Mouse (Mus musculus): ENCODE measurements at regions not wholly inside any gene's neighbourhood (a gene's known extent, or its start where the extent isn't known, plus 50 kb on each side); places are given as distances from the start of the nearest gene placed in this dataset.

- DNase-seq (ENCODE audit: low spot score): no peak
Observed at GRCm38 (mm10) chr11:52541210-52541609, 145.0 kb downstream of the 9530068E07Rik start.

- no peak for DNase-seq (ENCODE audit: low spot score)
Observed at GRCm38 (mm10) chr11:52551451-52551850, 155.2 kb downstream of the 9530068E07Rik start.

DNA sequence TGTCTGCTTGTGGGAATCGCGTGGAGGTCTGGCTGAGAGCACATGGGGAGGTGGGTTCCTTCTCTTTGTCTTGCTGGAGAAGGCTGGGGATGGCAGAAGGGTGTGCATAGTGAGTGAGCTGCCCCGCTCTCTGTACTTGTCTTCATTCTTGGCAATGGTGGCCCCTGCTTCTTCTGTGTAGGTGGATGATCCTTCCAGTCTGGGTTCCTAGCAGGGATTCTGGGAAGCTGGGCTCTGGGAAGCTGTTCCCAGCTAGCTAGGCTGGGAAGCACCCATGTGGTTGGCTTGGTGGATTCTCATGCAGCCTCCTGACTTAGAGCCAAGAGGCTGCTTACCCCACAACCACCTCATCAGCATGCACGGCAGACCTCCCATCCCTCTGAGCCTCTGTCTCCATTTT is 156.6 kb downstream of the 9530068E07Rik start:
- no peak for DNase-seq (ENCODE audit: low spot score)

GRCm38 (mm10) chr11:52557836-52558235 is 161.6 kb downstream of the 9530068E07Rik start:
- no peak for DNase-seq (ENCODE audit: low spot score)

- no peak for DNase-seq (ENCODE audit: low spot score)
Observed at GRCm38 (mm10) chr11:52558782-52559181, 162.6 kb downstream of the 9530068E07Rik start.

DNA sequence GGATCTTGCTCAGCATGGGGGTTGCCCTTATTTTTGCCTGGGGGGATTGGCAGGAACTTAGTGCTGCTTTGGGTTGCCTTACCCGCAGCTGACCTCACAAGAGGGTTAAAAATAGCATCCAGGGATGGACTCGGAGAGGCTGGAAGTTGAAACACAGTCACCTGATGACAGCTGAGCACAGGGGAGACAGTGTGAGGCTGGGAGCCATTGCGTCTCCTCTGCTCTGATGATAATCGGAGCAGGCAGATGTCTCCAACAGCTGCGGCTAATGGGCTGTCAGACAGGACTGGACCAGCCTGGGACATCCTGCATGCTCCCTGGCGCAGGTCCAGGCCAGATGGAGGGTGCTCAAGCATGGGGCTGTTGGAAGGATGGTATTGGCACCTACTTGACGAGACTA is 165.1 kb downstream of the 9530068E07Rik start:
- DNase-seq (ENCODE audit: low spot score): no peak

GRCm38 (mm10) chr11:52565457-52565856 is 169.2 kb downstream of the 9530068E07Rik start:
- DNase-seq (ENCODE audit: low spot score): no peak

DNA sequence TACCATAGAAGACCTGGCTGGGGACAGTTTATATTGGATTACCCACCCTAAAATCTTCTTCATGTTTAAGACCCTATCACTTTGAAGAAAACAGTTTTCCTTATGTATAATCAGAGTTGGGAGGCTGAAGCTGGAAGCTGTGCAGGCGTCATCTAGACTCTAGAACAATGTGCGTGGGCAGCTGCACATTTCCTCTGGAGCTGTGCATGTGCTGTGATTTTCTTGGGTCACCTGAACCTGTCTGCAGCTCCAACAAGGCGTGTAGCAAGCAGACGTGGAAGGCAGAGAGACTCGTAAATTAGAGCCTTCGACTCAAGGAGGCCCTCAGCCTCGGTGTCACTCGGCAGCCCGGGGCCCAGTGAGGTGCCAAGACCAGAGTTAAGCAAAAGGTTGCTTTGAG is 169.8 kb downstream of the 9530068E07Rik start:
- no peak for DNase-seq (ENCODE audit: low spot score)

- DNase-seq (ENCODE audit: low spot score): no peak
Observed at GRCm38 (mm10) chr11:52567945-52568687, 171.9 kb downstream of the 9530068E07Rik start.

DNA sequence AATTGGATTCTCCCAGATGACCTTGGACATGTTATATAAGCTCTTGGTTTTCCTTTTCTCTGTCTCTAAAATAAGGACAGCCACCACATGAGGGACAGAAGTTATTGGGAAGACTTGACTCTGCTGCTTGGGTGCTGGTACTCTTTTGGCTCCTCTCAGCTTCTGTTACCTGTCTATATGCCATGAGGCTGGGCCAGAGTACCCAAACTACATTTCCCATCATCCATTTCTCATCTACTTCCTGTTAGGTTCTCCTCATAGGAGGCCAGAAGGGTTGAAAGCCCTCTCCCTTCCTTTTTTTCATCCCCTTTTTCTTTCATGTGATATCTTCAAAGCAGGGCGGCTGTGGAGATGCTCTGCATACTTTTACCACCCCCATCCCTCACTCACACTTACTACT is 172.6 kb downstream of the 9530068E07Rik start:
- DNase-seq (ENCODE audit: low spot score): no peak

DNA sequence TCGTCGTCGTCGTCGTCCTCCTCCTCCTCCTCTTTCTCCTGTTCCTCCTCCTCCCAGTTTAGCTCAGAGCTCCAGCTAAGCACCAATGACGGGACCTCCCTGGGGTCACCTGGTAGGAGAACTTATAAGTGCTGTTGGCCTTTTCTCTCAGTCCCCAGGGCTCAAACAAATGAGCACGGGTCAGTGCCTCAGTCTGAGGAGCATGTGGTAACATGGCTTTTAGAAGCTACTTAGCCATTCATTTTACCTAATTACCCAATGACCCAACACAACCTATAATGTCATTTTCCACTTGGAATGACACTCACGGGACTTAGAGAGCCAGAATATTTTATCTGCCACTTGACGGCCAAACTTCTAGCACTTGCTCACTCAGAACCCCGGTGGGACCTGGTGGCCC is 173.5 kb downstream of the 9530068E07Rik start:
- DNase-seq (ENCODE audit: low spot score): no peak

DNA sequence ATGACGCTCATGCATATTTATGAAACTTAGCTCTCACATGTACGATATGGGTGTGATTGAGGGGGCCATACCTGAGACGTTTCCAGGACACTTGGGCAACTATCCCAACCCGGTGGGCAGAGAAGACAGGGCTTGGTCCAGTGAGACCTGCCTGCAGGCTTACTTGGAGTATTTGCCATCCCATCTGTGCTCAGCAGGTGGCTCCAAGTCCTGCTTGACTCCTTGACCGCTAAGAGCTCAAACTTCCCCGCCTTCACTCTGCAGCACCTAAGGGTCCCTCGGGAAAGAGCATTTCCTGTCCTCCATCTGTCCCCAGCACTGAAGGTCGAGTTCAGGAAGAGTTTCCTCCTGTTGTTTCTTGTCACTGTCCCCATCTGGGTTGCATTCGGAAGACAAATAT is 182.2 kb downstream of the 9530068E07Rik start:
- no peak for DNase-seq (ENCODE audit: low spot score)

- DNase-seq (ENCODE audit: low spot score): no peak
Observed at GRCm38 (mm10) chr11:52579764-52580377, 183.6 kb downstream of the 9530068E07Rik start.

- no peak for DNase-seq (ENCODE audit: low spot score)
Observed at GRCm38 (mm10) chr11:52591596-52592180, 172.7 kb upstream of the Fstl4 start.

DNA sequence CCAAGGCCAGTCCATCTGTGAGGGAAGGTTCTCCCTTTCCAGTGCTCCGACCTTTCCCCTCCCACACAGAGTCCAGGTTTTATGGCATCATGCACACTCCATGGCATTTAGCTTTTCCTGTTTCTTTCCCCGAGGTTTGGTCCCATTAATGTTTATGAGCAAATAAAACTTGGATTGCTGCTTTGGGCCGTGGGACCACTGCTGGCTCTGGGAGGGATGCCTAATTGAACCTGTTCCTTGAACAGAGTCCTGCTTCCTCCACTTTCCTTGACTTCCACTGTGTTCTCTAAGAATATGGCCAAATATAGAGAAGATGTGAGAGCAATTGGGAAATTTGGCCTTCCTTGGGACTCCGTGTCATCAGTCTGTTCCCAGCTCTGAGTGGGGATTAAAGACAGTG is 170.3 kb upstream of the Fstl4 start:
- DNase-seq (ENCODE audit: low spot score): no peak

- DNase-seq (ENCODE audit: low spot score): no peak
Observed at GRCm38 (mm10) chr11:52601196-52601595, 163.2 kb upstream of the Fstl4 start.

GRCm38 (mm10) chr11:52602061-52602561 is 162.3 kb upstream of the Fstl4 start:
- DNase-seq (ENCODE audit: low spot score): no peak

GRCm38 (mm10) chr11:52602796-52603195 is 161.6 kb upstream of the Fstl4 start:
- DNase-seq (ENCODE audit: low spot score): no peak

DNA sequence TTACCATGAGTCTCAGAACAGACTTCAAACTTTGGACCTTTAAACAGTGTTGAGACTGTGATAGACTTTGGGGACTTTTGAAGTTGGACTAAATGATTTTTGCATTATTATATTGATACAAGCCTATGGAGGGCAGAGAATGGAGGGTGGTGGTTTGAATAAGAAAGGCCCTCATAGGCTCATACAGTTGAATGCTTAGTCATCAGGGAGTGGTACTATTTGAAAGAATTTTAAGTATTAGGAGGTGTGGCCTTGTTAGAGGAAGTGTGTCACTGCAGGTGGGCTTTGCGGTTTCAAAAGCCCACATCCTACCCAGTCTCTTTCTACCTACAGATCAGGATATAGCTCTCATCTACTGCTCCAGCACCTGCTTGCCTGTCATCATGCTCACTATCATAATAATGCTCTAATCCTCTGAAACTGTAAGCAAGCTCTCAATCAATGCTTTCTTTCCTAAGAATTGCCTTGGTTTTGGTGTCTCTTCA is 153.7 kb upstream of the Fstl4 start:
- no peak for DNase-seq (ENCODE audit: low spot score)

DNA sequence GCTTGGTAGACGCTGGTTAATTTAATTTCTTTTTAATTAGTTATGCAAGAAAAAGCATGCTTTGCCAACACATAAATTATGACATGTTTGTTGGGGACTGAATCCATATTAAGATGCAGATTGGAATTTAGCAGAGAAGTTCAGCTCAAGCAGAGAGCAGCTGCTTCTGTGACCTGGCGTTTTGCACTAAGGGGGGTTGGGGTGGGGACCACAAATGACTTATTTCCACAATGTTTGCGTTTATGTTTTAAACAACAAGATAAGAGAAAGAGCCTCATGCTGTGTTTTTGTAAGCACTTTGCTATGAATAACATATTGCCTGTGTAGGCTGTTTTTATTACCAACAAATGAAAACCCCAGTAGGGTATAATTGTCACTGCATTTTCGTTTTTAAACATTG is 148.8 kb upstream of the Fstl4 start:
- DNase-seq (ENCODE audit: low spot score): no peak

GRCm38 (mm10) chr11:52618646-52619045 is 145.8 kb upstream of the Fstl4 start:
- DNase-seq (ENCODE audit: low spot score): no peak

- DNase-seq (ENCODE audit: low spot score): no peak
Observed at GRCm38 (mm10) chr11:52622861-52623260, 141.6 kb upstream of the Fstl4 start.

DNA sequence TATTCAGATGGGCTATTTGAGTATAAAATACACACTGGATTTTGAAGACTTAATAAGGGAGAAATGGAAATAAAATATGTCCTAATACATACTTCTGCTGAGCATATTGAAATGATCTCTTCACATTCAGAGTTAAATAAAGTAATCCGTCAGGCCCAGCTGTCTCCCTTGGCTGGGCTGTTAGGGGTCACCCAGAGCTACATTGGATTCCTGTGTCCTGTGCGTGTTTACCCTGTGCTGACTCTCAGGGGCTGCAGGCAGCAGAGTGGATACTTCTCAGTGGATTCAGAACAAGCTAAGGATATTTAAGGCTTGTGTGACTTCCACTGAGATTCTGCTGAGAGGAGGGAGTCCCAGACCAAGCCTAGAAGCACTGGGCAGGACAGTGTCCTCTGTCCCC is 135.6 kb upstream of the Fstl4 start:
- no peak for DNase-seq (ENCODE audit: low spot score)

Measured in ovary, postnatal 10 days (tissue).